Mouse (Mus musculus) naive thymus-derived CD4-positive, alpha-beta T cell, adult 5 months (primary cell): Measurements from ENCODE around the gene Gm8906. TPM values are rescaled to one million over a fixed set of nuclear protein-coding genes. Genes with fewer than 3 reads are reported as not detected.

Experiments
- polyA plus RNA-seq: library from polyadenylated mRNA; unstranded; fragments of 100-300 nt; shearing (Covaris generic); gene quantifications from one replicate; pipeline ENCODE4 v1.2.1, GENCODE M21; 2017

Gene Gm8906
- not detected for polyA plus RNA-seq

DNA sequence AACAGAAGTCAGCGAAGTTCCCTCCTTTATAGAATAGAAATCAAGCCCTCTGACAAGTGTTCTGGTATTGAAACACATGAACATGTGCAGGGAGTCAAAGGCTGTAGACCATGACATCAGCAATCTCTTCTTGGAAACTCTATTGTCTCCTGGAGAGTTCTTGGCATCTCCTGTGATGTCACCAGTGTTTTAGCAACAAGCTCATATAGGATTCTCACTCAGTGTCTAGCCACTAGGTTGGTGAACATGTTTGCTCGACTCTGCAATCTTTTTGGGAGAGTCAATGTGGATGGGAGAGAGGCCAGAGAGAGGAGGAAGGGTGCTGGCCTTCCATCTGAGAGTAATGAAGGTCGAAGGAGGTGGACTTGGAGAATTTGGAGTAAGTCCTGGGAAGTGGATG, at the start of gene Gm8906:
Gm8906 (plus strand) TSS at position 301 of the 400 bp plus-strand sequence.

Other genes starting within 250 kb of the Gm8906 start
- not detected for gene Gm8890, start 246.7 kb upstream of the Gm8906 start, polyA plus RNA-seq
- gene Speer1, start 161.2 kb upstream of the Gm8906 start, polyA plus RNA-seq: not detected
- gene Gm8897, start 86.3 kb upstream of the Gm8906 start, polyA plus RNA-seq: not detected
- not detected for gene Gm6460, start 92.2 kb downstream of the Gm8906 start, polyA plus RNA-seq
- gene Gm8922, start 179.3 kb downstream of the Gm8906 start, polyA plus RNA-seq: not detected